Mouse (Mus musculus): ENCODE measurements around the gene Ndufb10.

DNA sequence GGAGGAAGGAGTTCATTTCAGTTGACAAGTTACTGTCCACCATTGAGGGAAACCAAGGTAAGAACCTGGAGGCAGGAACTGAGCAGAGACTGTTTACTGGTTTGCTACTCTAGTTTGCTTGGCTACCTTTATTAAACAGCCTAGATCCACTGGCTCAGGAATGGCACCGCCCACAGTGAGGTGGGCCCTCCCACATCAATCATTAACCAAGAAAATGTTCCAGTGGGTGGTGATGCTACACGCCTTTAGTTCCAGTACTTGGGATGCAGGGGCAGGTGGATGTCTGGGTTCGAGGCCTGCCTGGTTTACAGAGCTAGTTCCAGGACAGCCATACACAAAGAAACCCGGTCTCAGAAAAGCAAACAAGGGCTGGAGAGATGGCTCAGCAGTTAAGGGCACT, 14.0 kb upstream of the Ndufb10 start:
- TF ChIP-seq CTCF (IDR thresholded peaks at IDR 0.05; ENCODE audit: low read depth) (no peak), EP300 (IDR thresholded peaks at IDR 0.05; ENCODE audit: low read depth) (no peak)
